Mouse (Mus musculus) left cerebral cortex, adult 18-20 months (tissue): Measurements from ENCODE around the gene Pmpca. TPM values are rescaled to one million over a fixed set of nuclear protein-coding genes. Genes with fewer than 3 reads are reported as not detected.

ENCODE experiments used
- DNase-seq, 2 experiments: peaks; one replicate each; pipeline ENCODE4 v3.0.0; 2021 to 2022; ENCODE audit warnings: low spot score in 2 of 2, mixed read lengths in 1 of 2
- long read RNA-seq, 2 experiments: library from polyadenylated mRNA; stranded (forward); transcript quantifications; one replicate each; pipeline ENCODE4 v2.0.0; 2021
- total RNA-seq, 2 experiments: library from RNA; stranded (reverse); gene quantifications; 2 replicates each; pipeline ENCODE4 v1.2.3; 2021

Pmpca gene
- total RNA-seq: 10 to 100 TPM; 91.5 to 95.8 TPM
- long read RNA-seq, experiment 1, transcript Pmpca-202 (11 exons, 1,638 nt): minor isoform, 6 of 152 reads
- long read RNA-seq, experiment 1, transcript Pmpca-201 (13 exons, 3,135 nt): major isoform, 98 of 152 reads
- long read RNA-seq, experiment 1, partial matches to known transcripts: 18 of 152 reads
- long read RNA-seq, experiment 1, other reads (novel, unspliced or antisense): 30 of 152 reads
- long read RNA-seq, experiment 2, transcript Pmpca-201 (13 exons, 3,135 nt): major isoform, 67 of 100 reads
- long read RNA-seq, experiment 2, partial matches to known transcripts: 13 of 100 reads
- long read RNA-seq, experiment 2, other reads (novel, unspliced or antisense): 18 of 100 reads

DNA sequence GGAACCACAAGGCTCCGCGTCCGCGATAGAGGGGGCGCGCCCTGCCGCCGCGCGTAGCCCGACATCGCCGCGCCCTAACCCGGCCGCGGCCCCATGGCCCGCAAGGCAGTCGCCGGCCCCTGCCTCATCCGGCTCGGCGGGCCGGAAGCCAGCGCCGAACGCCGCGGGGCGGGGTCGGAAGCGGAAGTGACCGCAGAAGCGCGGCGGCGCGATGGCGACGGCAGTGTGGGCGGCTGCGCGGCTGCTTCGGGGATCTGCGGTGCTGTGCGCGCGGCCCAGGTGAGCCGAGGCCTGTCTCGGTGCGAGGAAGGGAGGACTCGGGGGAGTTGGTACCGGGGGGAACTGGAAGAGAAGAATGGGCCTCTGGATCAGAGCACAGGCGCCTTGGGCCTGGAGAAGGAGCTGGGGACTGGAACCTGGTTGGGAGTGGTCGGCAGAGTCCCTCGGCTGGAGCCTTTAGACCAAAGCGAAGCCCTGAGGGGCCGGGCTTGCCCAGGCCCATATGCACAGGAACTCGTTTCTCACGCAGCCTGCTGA lies at the start of gene Pmpca, which contains the start of gene Entr1:
Pmpca (plus strand) TSS at position 186 of the 537 bp plus-strand sequence.
Entr1 (minus strand) TSS at position 163 of the 537 bp plus-strand sequence.
- peak; percentile 82 to 88 for DNase-seq

DNA sequence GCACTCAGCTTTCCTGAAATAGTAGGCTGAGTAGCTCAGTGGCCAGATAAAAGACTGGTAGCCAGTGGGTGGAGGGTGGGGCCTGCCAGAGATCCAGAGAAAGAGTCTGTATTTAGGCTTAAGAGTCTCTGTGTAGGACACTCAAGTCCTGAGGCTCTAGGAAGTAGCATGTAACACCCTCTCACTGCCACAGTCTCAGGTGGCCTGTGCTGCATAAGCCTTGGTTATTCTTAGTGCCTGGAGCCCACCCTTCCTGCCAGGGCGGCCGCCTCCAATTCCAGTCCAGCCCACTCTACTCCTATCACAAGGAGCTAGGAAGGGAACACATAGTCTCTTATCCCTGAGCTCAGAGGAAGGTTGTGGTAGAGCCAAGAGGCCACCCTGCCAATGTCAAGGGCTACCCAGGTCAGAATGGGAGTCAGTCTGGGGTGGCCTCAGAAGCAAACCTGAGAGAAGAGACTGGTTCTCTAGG lies 47.6 kb upstream of the Pmpca start:
- peak; percentile 31 to 63 for DNase-seq

DNA sequence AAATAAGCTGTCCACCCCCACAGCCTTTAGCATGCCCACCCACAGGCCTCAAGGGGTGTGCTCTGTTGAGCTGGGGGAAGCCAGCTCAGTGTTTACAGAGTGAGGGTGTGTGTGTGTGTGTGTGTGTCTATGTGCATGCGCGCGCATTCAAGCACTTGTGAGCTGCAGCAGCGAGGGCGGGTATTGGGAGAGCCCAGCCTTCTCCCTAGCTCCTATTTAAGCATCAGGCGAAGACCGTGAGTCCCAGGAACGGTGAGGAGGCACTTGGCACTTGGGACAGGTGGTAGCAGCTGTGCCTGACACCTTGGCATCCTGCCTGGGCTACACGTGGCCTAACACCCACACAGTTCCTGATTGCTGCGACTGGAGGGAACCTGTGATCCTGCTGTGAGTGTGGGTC lies 47.1 kb upstream of the Pmpca start:
- peak; percentile 75 to 78 for DNase-seq

DNA sequence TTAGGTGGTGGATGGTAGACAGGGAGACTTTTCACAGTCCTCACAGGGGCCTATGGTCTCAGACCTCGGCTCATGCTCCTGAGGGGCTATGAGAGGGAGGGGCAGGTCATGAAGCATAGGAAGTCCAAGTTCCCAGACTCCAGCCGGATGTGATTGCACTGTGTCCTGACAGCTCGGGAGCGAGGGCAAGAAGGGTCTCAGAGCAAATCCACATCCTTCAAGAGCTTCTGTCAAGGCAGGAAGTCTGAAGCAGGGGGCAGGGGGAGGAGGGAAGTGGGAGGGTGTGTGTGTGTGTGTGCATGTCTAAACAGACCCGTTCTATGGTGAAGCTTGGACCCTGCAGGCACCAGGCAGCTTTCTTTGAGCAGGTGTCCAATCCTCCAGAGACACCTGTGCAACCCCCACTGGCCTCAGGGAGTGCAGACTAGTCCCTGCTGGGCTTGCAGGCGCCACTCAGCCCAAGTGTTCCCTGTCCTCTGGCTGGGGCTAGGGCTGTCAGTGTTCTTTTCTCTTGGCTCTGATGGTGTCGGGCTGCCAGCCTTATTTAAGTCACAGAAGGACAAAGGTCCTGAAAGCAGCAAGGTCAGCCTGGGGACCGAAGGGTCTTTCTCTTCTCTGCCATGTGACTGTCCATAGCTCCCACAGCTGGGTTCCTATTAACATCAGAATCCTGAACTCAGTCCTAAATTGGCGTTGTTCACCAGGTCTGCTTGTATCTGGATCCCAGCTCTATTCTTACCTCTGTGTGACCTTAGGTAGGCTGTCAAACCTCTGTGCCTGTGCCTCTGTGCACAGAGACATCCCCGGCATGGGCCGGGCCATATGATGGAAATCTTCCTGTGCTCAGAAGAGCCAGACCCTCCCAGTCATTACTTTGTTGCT lies 46.3 kb upstream of the Pmpca start:
- no peak for DNase-seq

DNA sequence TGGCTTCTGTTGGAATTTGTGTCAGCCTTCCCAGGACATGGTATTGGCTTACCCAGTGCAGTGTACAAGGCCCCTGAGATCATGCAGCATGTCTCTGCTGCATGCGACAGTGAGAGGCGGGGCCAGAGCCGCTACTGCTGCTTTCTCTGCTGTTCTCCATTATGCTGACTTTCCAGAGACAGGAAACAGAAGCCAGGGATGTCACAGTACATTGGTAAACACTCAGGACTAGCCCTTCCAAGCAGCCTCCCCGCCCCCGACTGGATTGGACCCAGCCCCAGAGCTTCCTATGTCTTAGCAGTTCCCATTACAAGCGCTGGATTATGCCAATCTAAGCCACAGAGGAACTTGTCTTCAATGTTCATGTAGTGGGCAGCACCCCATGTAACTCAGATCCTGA lies 40.9 kb upstream of the Pmpca start:
- no peak for DNase-seq

DNA sequence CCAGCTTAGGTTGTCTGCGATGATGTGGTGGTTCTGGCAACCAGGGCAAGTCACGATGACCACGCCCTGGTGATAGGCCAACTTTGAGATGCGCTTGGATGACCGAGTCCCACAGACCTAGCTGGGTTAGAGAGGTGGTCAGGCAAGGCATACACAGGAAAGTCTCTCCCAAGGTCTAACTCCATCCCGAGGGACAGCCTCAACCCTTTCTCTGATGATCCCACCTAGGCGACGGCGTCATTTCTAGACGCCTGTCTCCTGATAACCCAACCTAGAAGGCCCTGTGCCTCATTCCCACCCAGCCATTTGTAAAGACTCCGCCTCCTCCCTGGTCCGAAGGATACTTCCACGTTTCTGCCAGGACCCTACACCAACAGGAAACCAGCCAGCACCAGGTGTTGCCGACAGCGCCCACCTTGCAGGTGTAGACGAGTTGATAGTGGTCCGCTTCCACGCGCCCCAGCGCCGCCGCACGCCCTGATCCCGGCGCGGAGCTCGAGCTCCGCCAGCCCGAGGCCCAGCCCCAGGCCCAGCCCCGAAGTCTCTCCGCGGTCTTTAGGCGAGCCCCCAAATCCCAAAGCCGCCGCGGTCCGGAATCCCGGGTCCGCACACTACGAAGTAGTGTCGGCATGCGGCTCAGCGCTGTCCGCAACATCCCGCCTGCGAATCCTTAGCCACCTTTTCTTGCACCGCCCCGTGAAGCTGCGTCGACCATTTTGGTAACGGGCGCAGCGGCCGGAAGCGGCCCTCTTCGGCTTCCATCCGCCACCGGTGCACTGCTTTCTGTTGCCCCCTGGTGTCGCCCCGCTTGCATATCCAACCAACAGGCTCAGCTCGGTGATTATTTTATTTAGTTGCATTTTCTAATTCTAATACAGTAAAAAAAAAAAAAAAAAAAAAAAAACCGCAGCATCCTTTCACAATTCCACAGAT lies 37.5 kb upstream of the Pmpca start, which contains the start of gene Dnlz:
Dnlz (minus strand) TSS at position 753 of the 933 bp plus-strand sequence.
- DNase-seq: peak; percentile 93 to 95

DNA sequence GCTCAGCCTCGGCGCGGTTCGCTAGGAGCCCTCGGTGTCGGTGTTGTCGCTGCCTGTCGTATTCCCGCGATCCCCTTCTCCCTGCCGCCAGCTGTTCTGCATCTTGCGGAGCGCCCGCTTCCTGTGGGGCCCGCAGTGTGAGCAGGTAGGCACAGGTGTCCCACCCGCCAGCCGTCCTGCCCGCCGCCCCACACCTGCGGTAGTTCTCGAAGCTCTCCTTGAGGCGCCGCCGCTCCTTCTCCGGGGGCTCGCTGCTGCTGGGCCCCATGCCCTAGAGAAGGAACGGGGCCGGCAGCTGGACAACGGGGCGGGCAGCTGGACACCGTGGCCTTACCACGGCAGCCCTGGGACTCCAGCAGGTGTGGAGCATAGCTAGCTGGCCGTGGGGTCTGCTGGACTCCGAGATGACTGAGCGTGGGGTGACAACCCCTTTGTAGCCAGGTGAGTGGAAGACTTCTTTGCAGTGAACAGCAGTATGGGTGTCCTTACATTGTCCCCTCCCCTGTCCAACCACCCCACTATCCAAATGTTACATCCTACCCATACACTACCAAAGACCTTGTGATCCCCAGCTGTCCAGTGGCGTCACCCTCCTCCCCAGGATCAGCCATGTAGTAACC lies 36.7 kb upstream of the Pmpca start:
- DNase-seq: peak in 1 of 2 experiments; percentile 9

DNA sequence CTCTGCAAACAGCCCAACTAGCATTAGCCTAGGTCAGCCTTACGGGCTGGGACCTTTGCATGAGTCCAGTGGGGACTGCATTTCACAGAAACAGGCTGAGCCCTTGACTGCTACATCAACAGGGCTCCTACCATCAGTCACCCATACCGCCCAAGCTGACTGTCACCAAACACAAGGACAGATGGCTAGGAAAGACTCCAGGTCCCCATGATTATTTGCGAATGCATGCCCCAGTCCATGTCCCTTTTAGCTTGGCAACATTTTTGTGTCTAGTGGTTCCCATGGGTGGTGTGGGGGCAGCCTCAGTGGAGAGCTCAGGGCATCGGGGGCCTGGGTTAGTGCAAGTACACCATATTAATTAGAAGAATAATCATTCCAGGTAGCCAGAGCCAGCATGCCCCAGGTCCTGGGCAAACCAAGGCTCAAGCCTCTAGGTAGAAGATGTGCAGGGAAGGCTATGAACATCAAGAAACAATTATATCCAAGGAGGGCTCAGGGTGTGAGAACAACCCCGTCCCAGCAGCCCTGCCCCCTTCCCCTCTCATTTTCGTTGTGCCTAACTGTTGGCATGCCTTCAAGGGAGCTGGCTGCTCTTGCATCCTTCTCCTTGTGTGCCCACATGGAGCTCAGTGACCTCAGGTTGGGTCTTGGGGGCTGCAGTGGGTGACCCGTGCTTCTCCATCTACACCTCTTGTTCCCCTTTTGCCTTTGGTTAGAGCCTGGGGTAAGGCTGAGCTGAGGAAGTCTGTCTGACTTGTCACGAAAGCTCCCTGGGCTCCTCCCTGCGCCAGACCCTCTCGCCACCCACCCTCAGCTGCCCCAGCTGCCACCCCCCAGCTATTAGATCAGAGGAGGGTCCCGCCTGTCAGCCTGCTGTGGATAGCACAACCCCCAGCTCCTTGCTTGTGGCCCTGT lies 35.8 kb upstream of the Pmpca start:
- peak in 1 of 2 experiments; percentile 4 for DNase-seq

DNA sequence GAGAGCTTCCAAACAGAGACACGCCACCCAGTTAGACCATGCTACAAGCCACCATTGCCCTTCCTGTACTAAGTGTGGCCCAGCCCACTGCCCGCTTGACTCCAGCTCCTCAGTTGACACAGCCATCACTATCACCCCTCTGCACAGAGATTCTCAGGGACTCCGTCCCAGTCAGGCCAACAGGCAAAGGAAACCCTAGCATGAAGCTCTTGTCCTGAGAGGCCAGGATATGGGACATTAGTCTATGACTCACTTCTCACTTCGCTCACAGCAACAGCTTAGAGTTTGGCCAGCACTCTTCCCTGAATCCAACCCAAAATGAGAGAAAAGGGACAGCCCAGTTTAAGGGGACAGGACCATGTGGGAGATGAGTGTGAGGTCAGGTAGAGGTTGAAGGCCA lies 34.7 kb upstream of the Pmpca start:
- DNase-seq: no peak

DNA sequence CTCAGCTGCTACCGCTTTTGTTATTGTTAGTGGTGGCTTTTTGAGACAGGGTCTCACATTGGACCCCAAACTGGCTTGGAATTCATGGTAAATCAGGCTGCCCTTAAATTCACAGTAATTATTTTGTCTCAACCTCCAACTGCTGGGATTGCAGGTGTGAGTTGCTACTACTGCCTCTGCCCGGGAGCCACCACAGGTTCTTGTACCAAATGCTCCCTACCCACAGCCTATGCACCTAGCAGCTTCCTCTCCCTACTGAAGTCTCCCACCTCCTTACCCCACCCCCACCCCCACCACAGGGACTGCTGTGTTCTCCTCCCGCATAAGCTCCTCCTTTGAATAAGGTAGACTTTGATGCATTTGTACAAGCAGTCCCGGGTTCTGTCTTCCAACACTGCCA lies 32.9 kb upstream of the Pmpca start:
- no peak for DNase-seq

DNA sequence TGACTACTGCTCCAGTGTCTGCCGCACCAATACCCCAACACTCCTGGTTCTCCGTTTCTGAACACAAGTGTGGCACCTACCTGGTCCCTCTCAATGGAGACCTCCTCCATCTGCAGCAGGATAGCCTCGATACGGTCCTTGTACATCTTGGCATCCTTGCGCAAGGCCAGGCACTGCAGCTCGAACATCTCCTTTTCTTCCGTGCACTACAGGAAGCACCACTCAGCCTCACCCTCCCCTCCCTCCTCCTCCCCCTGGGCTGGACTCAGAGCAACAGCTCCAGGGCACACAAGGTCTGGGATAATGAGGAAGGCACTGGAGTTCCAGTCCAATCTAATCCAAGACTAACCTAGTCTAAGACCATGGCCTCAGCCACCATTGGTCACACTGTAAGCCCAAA lies 32.5 kb upstream of the Pmpca start:
- no peak for DNase-seq

DNA sequence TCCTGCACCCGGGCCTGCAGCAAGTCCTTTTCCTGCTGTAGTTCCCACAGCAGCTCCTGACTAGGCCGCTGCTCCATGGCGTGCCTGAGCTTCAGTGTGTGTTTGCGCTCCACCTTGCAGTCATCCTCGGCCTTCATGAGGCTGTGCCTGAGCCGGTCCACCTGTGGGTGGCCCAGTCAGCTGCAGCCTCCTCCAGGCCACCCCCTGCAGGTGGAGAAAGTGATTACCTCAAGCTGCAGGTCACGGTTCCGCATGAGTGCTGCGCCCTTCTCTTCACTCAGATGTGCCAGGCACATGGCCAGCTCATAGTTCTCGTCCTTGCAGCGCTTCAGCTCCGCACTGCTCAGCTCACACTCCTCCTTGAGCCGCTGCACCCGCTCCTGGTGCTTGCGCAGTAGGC lies 31.7 kb upstream of the Pmpca start:
- no peak for DNase-seq

DNA sequence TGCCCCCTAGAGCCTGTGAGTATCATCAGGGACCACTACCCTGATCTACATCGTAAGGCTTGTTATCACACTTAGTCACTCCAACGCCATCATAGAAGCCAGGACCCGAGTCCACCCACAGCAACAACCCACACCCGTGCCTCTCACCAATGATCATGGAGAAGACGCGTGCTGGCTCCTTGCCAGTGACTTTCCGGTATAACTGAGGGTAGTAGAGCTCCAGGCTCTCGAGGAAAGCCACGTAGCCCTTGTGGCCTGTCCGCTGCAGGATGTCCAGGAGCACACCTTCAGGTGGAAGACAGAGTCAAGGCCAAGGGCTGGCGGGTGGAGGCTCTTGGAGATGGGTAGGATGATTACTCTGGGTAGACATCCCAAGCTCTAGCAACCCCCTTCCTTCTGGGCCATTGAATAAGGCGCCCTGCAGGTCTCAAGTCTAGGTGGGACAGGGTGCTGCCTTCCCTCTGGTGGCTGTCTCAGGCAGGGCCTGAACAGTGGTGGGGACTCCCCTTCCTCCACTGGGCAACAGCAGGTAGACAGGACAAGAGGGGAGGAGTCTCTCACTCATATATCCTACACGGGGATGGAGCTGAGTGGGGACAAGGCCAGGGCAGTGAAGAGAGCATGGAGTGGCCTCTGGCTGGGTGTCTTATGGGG lies 30.3 kb upstream of the Pmpca start:
- peak in 1 of 2 experiments; percentile 7 for DNase-seq

DNA sequence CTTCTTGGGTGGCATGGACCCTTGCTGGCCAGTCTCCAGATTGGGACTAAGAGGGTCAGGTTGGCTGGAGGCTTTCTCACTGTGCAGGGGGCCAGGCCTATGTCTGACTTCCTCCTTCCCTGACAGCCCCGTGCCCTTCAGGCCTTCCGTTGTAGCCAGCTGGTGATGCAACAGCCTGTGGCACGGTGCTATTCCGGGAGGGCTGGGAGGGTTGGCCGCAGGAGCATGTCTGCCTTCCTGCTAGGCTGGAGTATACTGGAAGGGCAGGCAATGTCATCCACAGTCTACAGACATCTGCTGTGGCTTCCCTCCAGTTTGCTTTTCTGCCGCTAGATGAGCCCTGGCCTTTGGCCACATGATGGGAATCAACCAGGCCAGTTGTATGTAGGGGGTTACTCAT lies 29.2 kb upstream of the Pmpca start:
- DNase-seq: peak in 1 of 2 experiments; percentile 1

DNA sequence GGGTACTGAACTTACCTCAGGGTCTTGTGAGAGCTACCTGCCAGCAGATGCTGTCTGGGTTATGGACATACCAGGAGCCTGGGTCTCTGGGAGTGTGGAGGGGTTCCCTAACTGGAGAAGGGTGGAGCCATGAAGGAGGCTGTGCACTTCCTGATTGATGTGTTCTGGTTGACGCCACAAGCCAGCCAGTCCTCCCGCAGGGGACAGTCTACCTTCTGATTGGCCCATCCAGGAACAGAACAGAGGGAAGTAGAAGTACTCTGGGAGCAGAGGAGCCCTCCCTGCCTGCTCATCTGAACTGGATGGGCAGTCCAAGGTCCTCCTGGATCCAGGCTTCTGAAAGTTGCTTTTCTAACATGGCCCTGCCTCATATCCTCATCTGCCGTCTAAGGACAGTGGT lies 28.4 kb upstream of the Pmpca start, which contains the start of gene Card9:
Card9 (minus strand) TSS at position 147 of the 400 bp plus-strand sequence.
- DNase-seq: no peak

DNA sequence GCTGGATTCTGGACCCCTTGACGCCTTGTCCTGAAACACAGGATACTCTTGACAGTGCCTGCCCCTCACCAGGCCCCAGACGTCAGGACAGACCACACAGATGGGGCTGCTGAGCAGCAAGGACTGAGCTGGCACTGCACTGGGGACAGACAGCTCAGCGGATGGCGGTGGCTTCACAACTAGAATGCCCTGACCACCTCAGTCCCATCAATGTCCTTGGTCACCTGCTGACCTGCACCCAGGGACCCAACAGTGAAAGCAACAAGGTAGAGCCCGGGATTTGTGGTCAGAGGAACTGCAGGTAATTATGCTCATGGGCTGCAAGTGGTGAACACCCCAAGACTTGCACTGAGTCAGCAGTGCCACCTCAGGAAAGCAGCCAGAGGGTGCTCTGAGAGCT lies 26.1 kb upstream of the Pmpca start:
- DNase-seq: no peak

DNA sequence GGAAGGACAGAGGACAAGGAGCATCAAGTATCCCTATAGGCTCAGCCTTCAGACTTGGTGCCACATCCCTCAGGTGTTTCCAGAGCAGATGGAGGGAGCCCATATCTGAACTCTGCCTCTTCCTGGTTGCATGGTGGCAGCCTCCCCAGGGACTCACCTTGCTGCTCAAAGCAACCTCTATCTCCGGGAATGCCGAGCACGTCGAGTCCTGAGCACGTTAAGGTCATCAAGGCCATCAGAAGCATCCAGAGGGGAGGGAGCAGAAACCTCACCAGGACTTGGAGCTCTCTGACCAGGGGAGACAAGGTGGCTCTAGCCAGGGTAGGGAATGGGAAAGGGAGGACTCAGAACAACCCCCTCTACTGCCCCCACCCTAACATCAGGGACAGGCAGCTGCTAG lies 25.7 kb upstream of the Pmpca start:
- no peak for DNase-seq

DNA sequence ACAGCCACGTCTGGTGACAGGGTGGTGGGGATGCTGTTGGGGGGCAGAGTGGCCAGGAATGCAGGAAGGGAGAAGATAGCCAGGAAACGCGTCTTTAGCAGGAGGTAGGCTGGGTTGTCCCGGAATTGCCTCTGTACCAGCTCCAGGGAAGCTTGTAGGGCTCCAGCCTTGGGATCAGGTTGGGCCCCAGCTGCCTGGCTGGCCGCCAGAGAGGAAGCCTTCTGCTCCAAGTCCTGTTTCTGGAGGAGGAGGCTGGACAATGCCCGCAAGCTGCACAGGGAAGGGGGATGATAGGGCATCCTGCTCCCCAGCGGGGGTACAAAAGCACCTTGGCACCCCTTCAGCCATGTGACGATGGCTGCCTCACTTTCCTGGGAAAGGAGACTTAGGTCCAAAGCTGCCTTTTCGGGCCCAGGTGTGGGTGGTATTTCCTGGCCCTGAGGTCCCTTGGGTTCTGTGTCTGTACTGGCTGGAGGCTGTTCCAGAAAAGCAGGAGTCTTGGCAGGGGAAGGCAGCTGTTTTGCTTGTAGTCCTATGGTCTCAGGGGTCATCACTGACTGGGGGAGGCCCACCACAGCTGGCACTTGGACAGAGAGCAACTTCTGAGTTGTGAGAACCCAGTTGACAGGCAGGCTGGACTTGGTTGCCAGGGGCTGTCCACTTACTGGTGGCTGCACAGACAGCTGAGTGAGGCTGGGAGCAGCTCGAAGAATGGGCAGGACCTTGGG lies 24.2 kb upstream of the Pmpca start:
- DNase-seq: no peak
